Mouse (Mus musculus): ENCODE measurements around the gene Ccdc181. TPM values are rescaled to one million over a fixed set of nuclear protein-coding genes. Genes with fewer than 3 reads are reported as not detected.

The Ccdc181 gene
- polyA plus RNA-seq, 1 experiment from 2014 or later: 7.4 TPM

- Histone ChIP-seq H3K4me3 (no peak overlapping the region), H3K27me3 (no peaks in the 10 kb centered on the region), H3K9ac (no peak overlapping the region), H3K27ac (no peak overlapping the region), H3K4me1 (no peaks in the 10 kb centered on the region), H3K36me3 (peaks cover 14% of the 10 kb centered on the region), H3K9me3 (no peaks in the 10 kb centered on the region), H3K4me2 (replicated peaks) (no peak overlapping the region)
- ATAC-seq (ENCODE audit: insufficient number of reproducible peaks, insufficient read depth, low FRiP score, low TSS enrichment): no peak
- WGBS: 90% methylated on average over 5 of the region's 5 CpGs
Measured at GRCm38 (mm10) chr1:164318474-164318873, 43.1 kb downstream of the Ccdc181 start.

DNA sequence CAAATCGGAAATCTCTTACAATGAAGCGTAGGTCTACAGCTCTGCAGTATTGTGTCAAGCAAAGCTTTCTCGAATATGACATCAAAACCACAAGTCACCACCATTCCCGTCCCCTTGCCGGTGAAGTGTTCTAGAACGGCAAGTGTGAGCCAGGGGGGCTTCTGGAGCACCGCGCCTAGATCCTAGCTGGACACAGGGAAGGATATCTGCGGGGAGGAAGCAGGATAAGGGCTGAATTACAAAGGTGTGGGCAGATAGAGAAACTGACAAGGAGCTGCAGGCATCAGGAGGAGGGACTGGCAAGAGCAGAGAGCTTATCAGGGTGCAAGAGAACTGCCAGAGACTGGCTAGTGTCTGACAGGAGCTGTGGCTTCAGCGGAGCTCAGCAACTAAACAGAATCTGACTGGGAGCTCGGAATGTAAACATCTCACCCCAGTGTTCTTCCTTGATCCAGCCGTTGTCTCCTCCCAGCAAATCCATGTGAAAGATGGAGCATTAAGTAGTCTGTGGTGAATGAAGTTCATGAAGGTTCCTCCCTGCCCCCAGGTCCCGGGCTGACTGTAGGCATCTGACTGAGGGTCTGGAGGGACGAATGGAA lies 44.3 kb downstream of the Ccdc181 start:
- Histone ChIP-seq H3K27ac (no peak overlapping the region), H3K4me3 (no peak overlapping the region), H3K9ac (no peak overlapping the region), H3K27me3 (no peaks in the 10 kb centered on the region), H3K4me1 (no peaks in the 10 kb centered on the region), H3K4me2 (replicated peaks) (no peak overlapping the region), H3K9me3 (no peaks in the 10 kb centered on the region), H3K36me3 (0 out of 2 replicates have a peak, but pooled peaks cover 3% of the 10 kb centered on the region)
- ATAC-seq (ENCODE audit: insufficient number of reproducible peaks, insufficient read depth, low FRiP score, low TSS enrichment): no peak
- WGBS: 82% methylated on average over 14 of the region's 14 CpGs

GRCm38 (mm10) chr1:164320731-164321130 lies 45.3 kb downstream of the Ccdc181 start:
- Histone ChIP-seq H3K4me2 (replicated peaks) (no peak overlapping the region), H3K9me3 (no peaks in the 10 kb centered on the region), H3K27me3 (no peaks in the 10 kb centered on the region), H3K4me1 (no peaks in the 10 kb centered on the region), H3K4me3 (no peak overlapping the region), H3K9ac (no peak overlapping the region), H3K27ac (no peak overlapping the region), H3K36me3 (0 out of 2 replicates have a peak, but pooled peaks cover 3% of the 10 kb centered on the region)
- 80% methylated on average over 5 of the region's 5 CpGs for WGBS
- no peak for ATAC-seq (ENCODE audit: insufficient number of reproducible peaks, insufficient read depth, low FRiP score, low TSS enrichment)

DNA sequence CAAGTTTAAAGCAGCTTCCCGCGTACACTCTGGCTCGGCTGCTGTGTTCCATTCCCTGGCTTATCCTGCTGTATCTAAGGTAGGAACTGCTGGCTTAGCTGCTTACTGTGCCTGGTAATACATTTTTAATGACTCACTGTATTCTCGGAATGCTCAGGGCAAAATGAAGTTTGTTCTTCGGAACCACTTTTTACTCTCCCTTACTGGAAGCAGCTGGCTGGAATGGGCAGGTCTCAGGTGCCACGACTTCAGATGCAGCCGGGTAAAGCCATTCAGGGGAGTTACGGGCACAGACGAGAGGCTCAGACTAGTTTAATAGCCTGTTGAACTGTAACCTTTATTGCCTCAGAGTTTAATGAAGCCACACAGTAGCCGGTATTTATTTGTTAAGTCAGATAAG lies 46.0 kb downstream of the Ccdc181 start:
- Histone ChIP-seq H3K36me3 (0 out of 2 replicates have a peak, but pooled peaks cover 3% of the 10 kb centered on the region), H3K4me2 (replicated peaks) (no peak overlapping the region), H3K4me3 (no peak overlapping the region), H3K27me3 (no peaks in the 10 kb centered on the region), H3K9ac (no peak overlapping the region), H3K27ac (no peak overlapping the region), H3K4me1 (no peaks in the 10 kb centered on the region), H3K9me3 (no peaks in the 10 kb centered on the region)
- WGBS: 82% methylated on average over 10 of the region's 10 CpGs
- ATAC-seq (ENCODE audit: insufficient number of reproducible peaks, insufficient read depth, low FRiP score, low TSS enrichment): no peak

DNA sequence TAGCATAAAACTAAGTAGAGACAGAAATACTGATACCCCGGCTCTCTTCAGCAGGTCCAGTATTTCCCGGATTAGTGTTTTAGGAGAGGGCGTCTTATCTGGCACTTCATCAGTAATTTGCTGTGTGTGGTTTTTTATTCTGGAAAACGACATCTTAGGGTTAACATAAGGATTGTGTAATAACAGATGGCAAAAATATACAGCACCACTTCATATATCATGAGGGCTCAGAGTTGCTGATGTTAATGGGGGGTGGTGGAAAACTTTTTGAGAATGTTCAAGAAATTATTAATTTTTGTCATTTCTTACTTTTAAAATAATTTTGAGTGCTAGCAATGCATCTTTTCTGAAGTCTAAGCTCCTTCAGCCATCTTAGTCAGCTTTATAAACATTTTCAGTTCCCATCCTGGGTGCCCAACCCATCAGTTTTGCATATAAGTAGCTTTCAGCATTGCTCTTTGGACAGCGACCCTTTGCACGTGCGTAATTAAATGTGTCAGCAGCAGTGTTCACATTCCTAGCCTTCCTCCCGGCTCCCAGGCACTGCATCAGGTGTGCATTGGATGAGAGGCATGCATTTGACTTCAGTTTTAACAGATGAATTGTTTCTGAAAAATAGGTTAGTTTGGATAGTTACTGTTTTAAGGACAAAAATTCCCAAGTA lies 47.7 kb downstream of the Ccdc181 start:
- no peaks in the 10 kb centered on the region for H3K27me3 ChIP-seq
- H3K9ac ChIP-seq: no peak overlapping the region
- H3K4me2 ChIP-seq (replicated peaks): no peak overlapping the region
- no peaks in the 10 kb centered on the region for H3K9me3 ChIP-seq
- no peak overlapping the region for H3K4me3 ChIP-seq
- WGBS: 77% methylated on average over 8 of the region's 8 CpGs
- ATAC-seq (ENCODE audit: insufficient number of reproducible peaks, insufficient read depth, low FRiP score, low TSS enrichment): no peak
- H3K36me3 ChIP-seq: 0 out of 2 replicates have a peak, but pooled peaks cover 3% of the 10 kb centered on the region
- H3K27ac ChIP-seq: no peak overlapping the region
- peaks cover 4% of the 10 kb centered on the region; the same call in 1 of the 2 replicates for H3K4me1 ChIP-seq

DNA sequence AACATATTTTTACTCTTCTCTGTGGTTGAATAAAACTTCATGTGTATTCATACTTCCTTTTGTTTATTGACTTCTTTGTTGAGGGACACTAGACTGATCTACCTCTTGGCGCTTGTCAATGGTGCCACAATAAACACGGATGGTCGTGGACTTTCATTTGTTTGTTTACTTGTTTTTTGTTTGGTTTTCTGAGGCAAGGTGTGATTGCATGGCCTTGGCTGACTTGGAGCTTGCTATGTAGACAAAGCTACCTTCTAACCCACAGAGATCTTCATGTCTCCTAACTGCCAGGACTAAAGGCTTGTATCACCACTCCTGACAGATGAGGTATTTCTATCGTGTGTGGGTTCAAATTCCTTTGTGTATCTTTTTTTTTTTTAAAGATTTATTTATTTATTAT lies 48.8 kb downstream of the Ccdc181 start:
- no peak for ATAC-seq (ENCODE audit: insufficient number of reproducible peaks, insufficient read depth, low FRiP score, low TSS enrichment)
- 93% methylated on average over 4 of the region's 4 CpGs for WGBS
- Histone ChIP-seq H3K9ac (no peak overlapping the region), H3K27ac (no peak overlapping the region), H3K4me3 (no peak overlapping the region), H3K36me3 (no peaks in the 10 kb centered on the region; the same call in 1 of the 2 replicates), H3K27me3 (no peaks in the 10 kb centered on the region), H3K4me2 (replicated peaks) (no peak overlapping the region), H3K4me1 (peaks cover 4% of the 10 kb centered on the region; the same call in 1 of the 2 replicates), H3K9me3 (no peaks in the 10 kb centered on the region)

DNA sequence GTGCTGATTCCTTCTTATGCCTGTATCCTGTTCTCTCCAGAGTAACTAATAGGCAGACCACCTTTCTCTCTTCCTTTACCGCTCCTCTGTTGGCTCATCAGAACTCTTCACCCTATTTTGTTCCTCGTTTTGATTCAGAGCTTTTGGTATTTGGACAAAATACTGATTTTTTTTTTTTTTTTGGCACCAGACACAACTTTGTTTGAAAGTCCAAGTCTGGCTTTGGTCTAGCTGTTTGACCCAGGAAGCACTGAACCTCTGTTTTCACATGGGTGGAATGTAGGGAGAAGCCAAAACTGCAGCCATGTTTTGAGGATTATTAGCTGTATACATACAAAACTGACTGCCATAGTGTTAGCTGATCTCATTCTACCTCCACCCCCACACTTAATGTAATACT lies 49.5 kb downstream of the Ccdc181 start:
- Histone ChIP-seq H3K36me3 (no peaks in the 10 kb centered on the region; the same call in 1 of the 2 replicates), H3K27ac (no peak overlapping the region), H3K4me2 (replicated peaks) (no peak overlapping the region), H3K27me3 (no peaks in the 10 kb centered on the region), H3K9me3 (no peaks in the 10 kb centered on the region), H3K4me3 (no peak overlapping the region), H3K9ac (no peak overlapping the region), H3K4me1 (peaks cover 4% of the 10 kb centered on the region; the same call in 1 of the 2 replicates)
- 92% methylated on average over 2 of the region's 2 CpGs for WGBS
- no peak for ATAC-seq (ENCODE audit: insufficient number of reproducible peaks, insufficient read depth, low FRiP score, low TSS enrichment)

GRCm38 (mm10) chr1:164326600-164327155 lies 51.3 kb downstream of the Ccdc181 start:
- 64% methylated on average over 6 of the region's 6 CpGs for WGBS
- peaks cover 4% of the 10 kb centered on the region; the same call in 1 of the 2 replicates for H3K4me1 ChIP-seq
- H3K4me2 ChIP-seq (replicated peaks): no peak overlapping the region
- H3K27ac ChIP-seq: no peak overlapping the region
- no peak overlapping the region for H3K9ac ChIP-seq
- no peaks in the 10 kb centered on the region for H3K9me3 ChIP-seq
- peaks cover 9% of the 10 kb centered on the region for H3K36me3 ChIP-seq
- no peak for ATAC-seq (ENCODE audit: insufficient number of reproducible peaks, insufficient read depth, low FRiP score, low TSS enrichment)
- H3K4me3 ChIP-seq: no peak overlapping the region
- no peaks in the 10 kb centered on the region for H3K27me3 ChIP-seq

DNA sequence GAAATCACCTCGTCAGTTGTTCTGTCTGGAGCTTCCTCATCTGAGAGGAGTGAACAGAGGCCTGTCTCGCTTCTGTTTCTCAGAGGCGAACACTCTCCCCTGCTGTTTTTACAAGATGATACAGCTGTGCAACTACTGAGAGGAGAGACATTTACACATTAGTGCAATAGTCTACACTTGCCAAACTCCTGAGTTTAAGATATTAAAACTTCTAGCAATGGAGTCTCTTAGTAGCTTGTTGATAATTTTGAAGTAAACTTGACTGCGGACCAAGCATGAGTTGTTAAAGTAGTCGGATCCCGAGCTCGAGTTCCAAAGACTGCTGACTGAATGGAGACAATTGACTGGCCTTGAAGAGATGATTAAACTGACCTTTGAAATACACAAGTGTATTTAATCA lies 52.4 kb downstream of the Ccdc181 start:
- WGBS: 82% methylated on average over 7 of the region's 7 CpGs
- no peak overlapping the region for H3K4me3 ChIP-seq
- no peak for ATAC-seq (ENCODE audit: insufficient number of reproducible peaks, insufficient read depth, low FRiP score, low TSS enrichment)
- no peak overlapping the region for H3K4me2 ChIP-seq (replicated peaks)
- H3K27ac ChIP-seq: no peak overlapping the region
- peaks cover 4% of the 10 kb centered on the region; the same call in 1 of the 2 replicates for H3K4me1 ChIP-seq
- peaks cover 12% of the 10 kb centered on the region for H3K36me3 ChIP-seq
- H3K9me3 ChIP-seq: no peaks in the 10 kb centered on the region
- no peak overlapping the region for H3K9ac ChIP-seq
- no peaks in the 10 kb centered on the region for H3K27me3 ChIP-seq

DNA sequence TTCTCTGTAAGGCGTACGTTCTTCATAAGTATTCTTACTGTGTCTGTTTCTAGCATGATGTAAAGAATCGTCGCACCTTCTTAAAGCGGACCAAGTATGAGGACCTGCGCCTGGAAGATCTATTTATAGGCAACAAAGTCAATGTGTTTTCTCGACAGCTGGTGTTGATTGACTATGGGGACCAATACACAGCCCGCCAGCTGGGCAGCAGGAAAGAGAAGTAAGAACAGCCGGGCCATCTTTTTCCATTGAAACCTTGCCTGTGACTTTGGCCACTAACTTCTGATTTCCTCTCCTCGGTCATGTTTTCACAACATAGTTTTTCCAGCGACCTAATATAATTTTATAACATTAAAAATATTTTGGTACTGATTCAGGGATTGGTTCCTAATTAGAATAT lies 57.2 kb downstream of the Ccdc181 start:
- no peak for ATAC-seq (ENCODE audit: insufficient number of reproducible peaks, insufficient read depth, low FRiP score, low TSS enrichment)
- Histone ChIP-seq H3K9ac (no peak overlapping the region), H3K4me2 (replicated peaks) (no peak overlapping the region), H3K4me3 (no peak overlapping the region), H3K36me3 (peaks cover 25% of the 10 kb centered on the region), H3K27me3 (no peaks in the 10 kb centered on the region), H3K9me3 (no peaks in the 10 kb centered on the region), H3K4me1 (no peaks in the 10 kb centered on the region), H3K27ac (no peak overlapping the region)
- WGBS: 85% methylated on average over 11 of the region's 11 CpGs

DNA sequence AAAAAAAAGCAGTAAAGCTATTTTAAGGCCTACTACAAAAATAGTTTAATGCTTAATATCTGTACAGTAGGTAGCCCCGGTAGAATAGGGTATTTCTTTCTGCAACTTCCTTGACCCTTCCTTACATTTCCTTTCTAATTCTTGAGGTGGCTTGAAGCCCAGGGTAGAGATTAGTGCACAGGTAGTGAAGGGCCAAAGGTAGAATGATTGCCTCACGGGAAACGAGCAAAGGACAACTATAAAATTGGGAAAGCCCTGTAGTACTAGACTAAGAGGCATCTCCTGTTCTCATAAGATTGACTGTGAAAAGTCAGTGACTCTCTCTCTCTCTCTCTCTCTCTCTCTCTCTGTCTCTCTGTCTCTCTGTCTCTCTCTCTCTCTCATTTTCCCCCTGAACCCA lies 60.0 kb downstream of the Ccdc181 start:
- 91% methylated on average over 3 of the region's 3 CpGs for WGBS
- no peak overlapping the region for H3K27ac ChIP-seq

GRCm38 (mm10) chr1:164335846-164336245 lies 60.5 kb downstream of the Ccdc181 start:
- Histone ChIP-seq H3K4me3 (no peak overlapping the region), H3K9ac (no peak overlapping the region), H3K27me3 (no peaks in the 10 kb centered on the region), H3K27ac (no peak overlapping the region), H3K9me3 (no peaks in the 10 kb centered on the region), H3K4me2 (replicated peaks) (no peak overlapping the region), H3K36me3 (peaks cover 24% of the 10 kb centered on the region), H3K4me1 (no peaks in the 10 kb centered on the region)
- WGBS: 84% methylated on average over 4 of the region's 4 CpGs
- ATAC-seq (ENCODE audit: insufficient number of reproducible peaks, insufficient read depth, low FRiP score, low TSS enrichment): no peak

More for the DNA sequence above, 60.0 kb downstream of the Ccdc181 start:
- no peak overlapping the region for H3K9ac ChIP-seq
- H3K4me2 ChIP-seq (replicated peaks): no peak overlapping the region
- no peaks in the 10 kb centered on the region for H3K9me3 ChIP-seq
- peaks cover 28% of the 10 kb centered on the region for H3K36me3 ChIP-seq
- H3K27me3 ChIP-seq: no peaks in the 10 kb centered on the region
- ATAC-seq (ENCODE audit: insufficient number of reproducible peaks, insufficient read depth, low FRiP score, low TSS enrichment): no peak
- H3K4me1 ChIP-seq: no peaks in the 10 kb centered on the region
- H3K4me3 ChIP-seq: no peak overlapping the region
